ENCODE assay signal across 14 mouse cellular contexts in the genomic region with DNA sequence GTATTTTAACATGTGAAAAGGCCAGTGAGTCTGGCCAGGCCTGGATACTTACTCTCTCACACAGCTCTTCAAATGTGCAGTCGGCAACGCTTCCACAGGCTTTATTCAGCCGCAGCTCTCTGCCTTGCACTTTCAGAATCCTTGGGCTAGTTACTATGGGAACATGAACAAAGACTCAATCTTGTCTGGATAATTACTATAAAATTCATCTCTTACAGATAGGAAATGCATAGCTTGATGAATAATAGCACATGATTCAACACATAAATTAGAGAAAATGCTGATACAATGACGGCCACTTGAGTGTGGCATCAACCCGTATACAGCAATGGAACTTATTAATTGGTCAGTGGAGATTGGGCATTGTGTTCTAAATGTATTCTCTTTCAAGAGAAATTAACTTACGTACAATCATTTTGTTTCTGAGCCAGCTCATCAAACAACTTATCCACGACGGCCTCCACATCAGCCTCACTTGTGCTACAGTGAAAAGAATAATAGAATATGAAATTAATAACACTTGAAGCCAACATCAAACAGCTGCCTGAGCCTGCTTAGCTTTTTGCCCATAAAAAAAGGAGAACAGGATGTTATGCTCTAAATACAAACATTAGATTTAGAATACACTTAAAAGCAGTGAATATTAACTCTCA.
DNase-seq lines count a peak whose midpoint lies in the region; ATAC-seq and TF ChIP-seq lines count a peak whose summit lies in the region.
"Had no signal": no experiment of that assay in that cellular context is flagged by ENCODE, and none has a peak within 500 bp of the region (broad histone marks: within the 10 kb centered on the region; RNA-seq: fewer than 3 reads in every experiment).

No protein-coding gene starts in this region.

- H3K27me3 ChIP-seq in forebrain, embryonic 10.5 days (ENCODE audit: poor library complexity, severe bottlenecking): peaks cover 9% of the 10 kb centered on the region; the same call in 1 of the 2 replicates
- no peaks in the 10 kb centered on the region for H3K27me3 ChIP-seq in hindbrain, embryonic 14.5 days (ENCODE audit: control insufficient read depth, insufficient read depth, low read length)
- no peaks in the 10 kb centered on the region for H3K27me3 ChIP-seq in midbrain, postnatal 0 days (ENCODE audit: insufficient read depth, low read length)
- H3K27me3 ChIP-seq: Patski had no signal

- ATAC-seq in hindbrain, embryonic 14.5 days (ENCODE audit: low FRiP score): peak; percentile 55; the same call in 1 of the 2 replicates
- peak; percentile 65; the same call in 1 of the 2 replicates for ATAC-seq in midbrain, postnatal 0 days (ENCODE audit: low FRiP score)
- ATAC-seq: CD4-positive, CD25-positive, alpha-beta regulatory T cell, adult 4 months; Patski had no signal

- H3K27ac ChIP-seq in forebrain, embryonic 10.5 days: peak overlapping the region; percentile 63; the same call in 1 of the 2 replicates
- H3K27ac ChIP-seq in hindbrain, embryonic 14.5 days: peak overlapping the region; percentile 64
- peak overlapping the region; percentile 63 for H3K27ac ChIP-seq in midbrain, postnatal 0 days (ENCODE audit: low read depth, low read length)

- no peaks in the 10 kb centered on the region for H3K36me3 ChIP-seq in forebrain, embryonic 10.5 days (replicated peaks)
- H3K36me3 ChIP-seq in hindbrain, embryonic 14.5 days (replicated peaks; ENCODE audit: control insufficient read depth, insufficient read depth): no peaks in the 10 kb centered on the region
- H3K36me3 ChIP-seq in midbrain, postnatal 0 days (ENCODE audit: insufficient read depth, low read length): no peaks in the 10 kb centered on the region

- no peaks in the 10 kb centered on the region for H3K9me3 ChIP-seq in forebrain, embryonic 10.5 days
- no peaks in the 10 kb centered on the region for H3K9me3 ChIP-seq in hindbrain, embryonic 14.5 days (ENCODE audit: control insufficient read depth, low read length)
- H3K9me3 ChIP-seq in midbrain, postnatal 0 days (ENCODE audit: low read length): no peaks in the 10 kb centered on the region

- peak; percentile 13 to 32 for DNase-seq in layer of hippocampus, adult 18-20 months (ENCODE audit: low spot score in 2 of 2)
- DNase-seq in layer of hippocampus, postnatal 25 days (ENCODE audit: extremely low spot score in 1 of 2, low spot score in 1 of 2): no peak
- DNase-seq in forebrain, embryonic 10.5 days (ENCODE audit: extremely low spot score, low spot score): peak; percentile 32
- peak; percentile 57 for DNase-seq in hindbrain, embryonic 14.5 days (ENCODE audit: low spot score)
- DNase-seq in midbrain, postnatal 0 days (ENCODE audit: low spot score): peak; percentile 67
- no peak for DNase-seq in cerebellum, adult 11 months
- DNase-seq in urinary bladder, postnatal 25 days (ENCODE audit: low spot score): no peak
- DNase-seq: cerebellum, adult 9-10 months; gastrocnemius, postnatal 25 days; kidney, adult 18-20 months; thymus, adult 2 months had no signal

- TF ChIP-seq CTCF in midbrain, postnatal 0 days (IDR thresholded peaks at IDR 0.05): no peak

- peak overlapping the region; percentile 12; the same call in 1 of the 2 replicates for H3K4me2 ChIP-seq in hindbrain, embryonic 14.5 days (replicated peaks)
- no peak overlapping the region for H3K4me2 ChIP-seq in midbrain, postnatal 0 days (ENCODE audit: low read depth, low read length, poor library complexity, severe bottlenecking)

- peak overlapping the region; percentile 16; the same call in 1 of the 2 replicates for H3K9ac ChIP-seq in hindbrain, embryonic 14.5 days
- no peak overlapping the region for H3K9ac ChIP-seq in midbrain, postnatal 0 days (replicated peaks; ENCODE audit: low read length, poor library complexity, severe bottlenecking)

- no peak overlapping the region for H3K4me3 ChIP-seq in forebrain, embryonic 10.5 days
- H3K4me3 ChIP-seq in hindbrain, embryonic 14.5 days (replicated peaks; ENCODE audit: low read length): no peak overlapping the region
- no peak overlapping the region for H3K4me3 ChIP-seq in midbrain, postnatal 0 days (ENCODE audit: low read depth, low read length)
- H3K4me3 ChIP-seq: erythroblast, embryonic 14.5 days had no signal

- peaks cover 50% of the 10 kb centered on the region for H3K4me1 ChIP-seq in forebrain, embryonic 10.5 days
- H3K4me1 ChIP-seq in hindbrain, embryonic 14.5 days (replicated peaks; ENCODE audit: control insufficient read depth, insufficient read depth, low read length): peaks cover 25% of the 10 kb centered on the region
- H3K4me1 ChIP-seq in midbrain, postnatal 0 days (ENCODE audit: insufficient read depth, low read length): peaks cover 14% of the 10 kb centered on the region

- WGBS in forebrain, embryonic 10.5 days: 51% methylated on average over 8 of the region's 8 CpGs
- WGBS in hindbrain, embryonic 14.5 days: 15% methylated on average over 8 of the region's 8 CpGs
- WGBS in midbrain, postnatal 0 days: 20% methylated on average over 8 of the region's 8 CpGs

Comparison
In these comparisons a context has a peak if more than half of its experiments do, and no peak if none do; other contexts are left out.
1. DNase-seq: peak in layer of hippocampus, adult 18-20 months (2 of 2), forebrain, embryonic 10.5 days (single experiment), hindbrain, embryonic 14.5 days (single experiment) and midbrain, postnatal 0 days (single experiment); none in layer of hippocampus, postnatal 25 days (0 of 2), cerebellum, adult 11 months (single experiment) and urinary bladder, postnatal 25 days (single experiment).
2. Peak in every context shown above with its lines, with median percentiles within 50 percentile points of each other: H3K27ac ChIP-seq.